Mouse (Mus musculus) lung, embryonic 14.5 days (tissue): ENCODE measurements at regions not wholly inside any gene's neighbourhood (a gene's known extent, or its start where the extent isn't known, plus 50 kb on each side); places are given as distances from the start of the nearest gene placed in this dataset.

Experiments
- ATAC-seq: fragments of 200-750 bp; cut with Nextera tagmentation; 2 replicates; pipeline ENCODE4 v1.8.0; 2017; ENCODE audit warnings: mild to moderate bottlenecking, moderate TSS enrichment, moderate library complexity; ENCODE audit not compliant: insufficient read depth
- DNase-seq: peaks from one replicate; pipeline ENCODE4 v3.0.0-alpha.2; 2015
- H3K27ac ChIP-seq: fragments of 300-500 bp; sonication (generic); 2 replicates; pipeline ENCODE4 v1.5.1; 2014; ENCODE audit warnings: low read depth, mild to moderate bottlenecking, moderate library complexity
- H3K27me3 ChIP-seq: fragments of 300-500 bp; sonication (generic); 2 replicates; pipeline ENCODE4 v1.6.1; 2014; ENCODE audit warnings: low read length, control low read depth; ENCODE audit not compliant: insufficient read depth
- H3K36me3 ChIP-seq: fragments of 300-500 bp; sonication (generic); 2 replicates; pipeline ENCODE4 v1.6.1; 2014; ENCODE audit warnings: control low read depth; ENCODE audit not compliant: insufficient read depth
- H3K4me1 ChIP-seq: fragments of 300-500 bp; sonication (generic); 2 replicates; pipeline ENCODE4 v1.6.1; 2014; ENCODE audit warnings: antibody characterized with exemption, control low read depth; ENCODE audit not compliant: insufficient read depth
- H3K4me2 ChIP-seq: fragments of 300-500 bp; sonication (generic); 2 replicates; pipeline ENCODE4 v1.6.1; 2014; ENCODE audit warnings: mild to moderate bottlenecking
- H3K4me3 ChIP-seq: fragments of 300-500 bp; sonication (generic); 2 replicates; pipeline ENCODE4 v1.5.1; 2014; ENCODE audit warnings: low read depth, low read length
- H3K9ac ChIP-seq: fragments of 300-500 bp; sonication (generic); 2 replicates; pipeline ENCODE4 v1.6.1; 2014
- H3K9me3 ChIP-seq: fragments of 300-500 bp; sonication (generic); 2 replicates; pipeline ENCODE4 v1.6.1; 2016; ENCODE audit warnings: low read depth, low read length, control low read depth
- CTCF ChIP-seq: IDR thresholded peaks from 2 replicates; pipeline ENCODE4 v1.5.1; 2016; ENCODE audit warnings: antibody characterized with exemption, low read depth
- WGBS: fragments of 180-500 bp; shearing (Covaris S2); extraction: QIAGEN DNeasy Blood & Tissue Kit; methylation state at CpG from one replicate; pipeline ENCODE4 v1.1.7; 2014; 5-methylcytosine and 5-hydroxymethylcytosine counted together

GRCm38 (mm10) chr10:120651845-120652244 lies 175.6 kb upstream of the Hmga2 start:
- Histone ChIP-seq H3K36me3 (no peaks in the 10 kb centered on the region), H3K27me3 (no peaks in the 10 kb centered on the region), H3K9me3 (0 out of 2 replicates have a peak, but pooled peaks cover 6% of the 10 kb centered on the region), H3K27ac (no peak overlapping the region), H3K4me1 (peaks cover 22% of the 10 kb centered on the region), H3K4me2 (no peak overlapping the region), H3K4me3 (no peak overlapping the region), H3K9ac (no peak overlapping the region)
- no peak for TF ChIP-seq CTCF
- DNase-seq (no peak), ATAC-seq (no peak)
- WGBS: 84% methylated on average over 5 of the region's 5 CpGs

GRCm38 (mm10) chr10:120650336-120650735 lies 174.1 kb upstream of the Hmga2 start:
- ATAC-seq (no peak), DNase-seq (no peak)
- Histone ChIP-seq H3K27me3 (no peaks in the 10 kb centered on the region), H3K9me3 (0 out of 2 replicates have a peak, but pooled peaks cover 6% of the 10 kb centered on the region), H3K27ac (no peak overlapping the region), H3K36me3 (no peaks in the 10 kb centered on the region), H3K4me1 (peaks cover 29% of the 10 kb centered on the region), H3K9ac (no peak overlapping the region), H3K4me3 (no peak overlapping the region), H3K4me2 (no peak overlapping the region)
- 95% methylated on average over 9 of the region's 9 CpGs for WGBS
- TF ChIP-seq CTCF: no peak

- no peak overlapping the region for H3K9ac ChIP-seq
- H3K36me3 ChIP-seq: no peaks in the 10 kb centered on the region
- H3K27ac ChIP-seq: no peak overlapping the region
- 62% methylated on average over 3 of the region's 3 CpGs for WGBS
- H3K9me3 ChIP-seq: 0 out of 2 replicates have a peak, but pooled peaks cover 6% of the 10 kb centered on the region
- peaks cover 27% of the 10 kb centered on the region for H3K4me1 ChIP-seq
- no peak for DNase-seq
- H3K27me3 ChIP-seq: no peaks in the 10 kb centered on the region
- TF ChIP-seq CTCF: no peak
- no peak for ATAC-seq
- no peak overlapping the region for H3K4me2 ChIP-seq
- no peak overlapping the region for H3K4me3 ChIP-seq
Measured at GRCm38 (mm10) chr10:120648741-120649140, 172.5 kb upstream of the Hmga2 start.

GRCm38 (mm10) chr10:120648031-120648430 lies 171.8 kb upstream of the Hmga2 start:
- Histone ChIP-seq H3K27me3 (no peaks in the 10 kb centered on the region), H3K9me3 (0 out of 2 replicates have a peak, but pooled peaks cover 6% of the 10 kb centered on the region), H3K4me1 (peaks cover 22% of the 10 kb centered on the region), H3K9ac (no peak overlapping the region), H3K27ac (no peak overlapping the region), H3K36me3 (no peaks in the 10 kb centered on the region), H3K4me3 (no peak overlapping the region), H3K4me2 (no peak overlapping the region)
- no peak for TF ChIP-seq CTCF
- DNase-seq: no peak
- ATAC-seq: no peak
- whole genome bisulfite sequencing: 52% methylated on average over 7 of the region's 7 CpGs

- no peak overlapping the region for H3K9ac ChIP-seq
- H3K9me3 ChIP-seq: 0 out of 2 replicates have a peak, but pooled peaks cover 6% of the 10 kb centered on the region
- no peaks in the 10 kb centered on the region for H3K36me3 ChIP-seq
- H3K27ac ChIP-seq: no peak overlapping the region; the same call in 1 of the 2 replicates
- no peak for TF ChIP-seq CTCF
- H3K4me1 ChIP-seq: peaks cover 19% of the 10 kb centered on the region; the same call in 1 of the 2 replicates
- ATAC-seq: peak; percentile 29
- no peaks in the 10 kb centered on the region for H3K27me3 ChIP-seq
- no peak for DNase-seq
- peak overlapping the region; percentile 48 for H3K4me2 ChIP-seq
- 35% methylated on average over 3 of the region's 3 CpGs for WGBS
- H3K4me3 ChIP-seq: no peak overlapping the region
Measured at GRCm38 (mm10) chr10:120647323-120647722, 171.1 kb upstream of the Hmga2 start.

- TF ChIP-seq CTCF: no peak
- Histone ChIP-seq H3K4me1 (peaks cover 19% of the 10 kb centered on the region; the same call in 1 of the 2 replicates), H3K27ac (peak overlapping the region; percentile 19; the same call in 1 of the 2 replicates), H3K4me2 (peak overlapping the region; percentile 48), H3K9ac (no peak overlapping the region), H3K27me3 (no peaks in the 10 kb centered on the region), H3K9me3 (0 out of 2 replicates have a peak, but pooled peaks cover 6% of the 10 kb centered on the region), H3K36me3 (no peaks in the 10 kb centered on the region), H3K4me3 (no peak overlapping the region)
- peak; percentile 84 for DNase-seq
- 5% methylated on average over 14 of the region's 14 CpGs for WGBS
- peak; percentile 71 for ATAC-seq
Measured at GRCm38 (mm10) chr10:120646862-120647311, 170.6 kb upstream of the Hmga2 start.

- H3K36me3 ChIP-seq: no peaks in the 10 kb centered on the region
- TF ChIP-seq CTCF: no peak
- H3K4me3 ChIP-seq: no peak overlapping the region
- peak; percentile 42 for DNase-seq
- no peak overlapping the region for H3K27ac ChIP-seq
- no peak for ATAC-seq
- no peaks in the 10 kb centered on the region for H3K27me3 ChIP-seq
- H3K9me3 ChIP-seq: no peaks in the 10 kb centered on the region
- H3K9ac ChIP-seq: no peak overlapping the region
- no peak overlapping the region for H3K4me2 ChIP-seq
- peaks cover 5% of the 10 kb centered on the region; the same call in 1 of the 2 replicates for H3K4me1 ChIP-seq
- WGBS: 26% methylated on average over 5 of the region's 5 CpGs
Measured at GRCm38 (mm10) chr10:120640847-120641246, 164.6 kb upstream of the Hmga2 start.

GRCm38 (mm10) chr10:120638316-120638715 lies 162.0 kb upstream of the Hmga2 start:
- no peak overlapping the region for H3K4me3 ChIP-seq
- peaks cover 6% of the 10 kb centered on the region; the same call in 1 of the 2 replicates for H3K4me1 ChIP-seq
- no peak for ATAC-seq
- H3K4me2 ChIP-seq: no peak overlapping the region
- WGBS: 30% methylated on average over 4 of the region's 4 CpGs
- TF ChIP-seq CTCF: no peak
- no peaks in the 10 kb centered on the region for H3K9me3 ChIP-seq
- DNase-seq: no peak
- H3K27ac ChIP-seq: no peak overlapping the region
- no peaks in the 10 kb centered on the region for H3K36me3 ChIP-seq
- no peak overlapping the region for H3K9ac ChIP-seq
- H3K27me3 ChIP-seq: no peaks in the 10 kb centered on the region
